Mouse (Mus musculus): ENCODE data around the gene Icam5. TPM values are rescaled to one million over a fixed set of nuclear protein-coding genes. Genes with fewer than 3 reads are reported as not detected.

Gene Icam5
- polyA plus RNA-seq, 1 experiment, result 0.34 TPM

GRCm38 (mm10) chr9:21021363-21021762, 10.5 kb upstream of the Icam5 start:
- no peak for TF ChIP-seq CTCF (conservative IDR thresholded peaks at IDR 0.05; ENCODE audit: insufficient read depth, insufficient read length, low read depth, low read length)
- TF ChIP-seq POLR2A (IDR thresholded peaks at IDR 0.05; ENCODE audit: low read depth, low read length), result no peak
- DNase-seq, result no peak
- H3K4me3 ChIP-seq (ENCODE audit: insufficient read depth, low read depth, low read length), result no peak overlapping the region
- H3K4me1 ChIP-seq (ENCODE audit: control insufficient read depth, insufficient read depth, low read length), result no peaks in the 10 kb centered on the region
- 80% methylated on average over 3 of the region's 3 CpGs for WGBS
- no peak overlapping the region for H3K27ac ChIP-seq (ENCODE audit: insufficient read depth, low read depth, low read length)
- H3K27me3 ChIP-seq (replicated peaks; ENCODE audit: control insufficient read depth, insufficient read depth, low read length), result no peaks in the 10 kb centered on the region
- no peaks in the 10 kb centered on the region for H3K36me3 ChIP-seq (ENCODE audit: control insufficient read depth, insufficient read depth, low read length)

- Histone ChIP-seq H3K4me1 (ENCODE audit: control insufficient read depth, insufficient read depth, low read length) (no peaks in the 10 kb centered on the region), H3K4me3 (ENCODE audit: insufficient read depth, low read depth, low read length) (no peak overlapping the region), H3K36me3 (ENCODE audit: control insufficient read depth, insufficient read depth, low read length) (no peaks in the 10 kb centered on the region), H3K27ac (ENCODE audit: insufficient read depth, low read depth, low read length) (no peak overlapping the region), H3K27me3 (replicated peaks; ENCODE audit: control insufficient read depth, insufficient read depth, low read length) (no peaks in the 10 kb centered on the region)
- 65% methylated on average over 6 of the region's 6 CpGs for WGBS
- no peak for TF ChIP-seq CTCF (conservative IDR thresholded peaks at IDR 0.05; ENCODE audit: insufficient read depth, insufficient read length, low read depth, low read length)
- no peak for TF ChIP-seq POLR2A (IDR thresholded peaks at IDR 0.05; ENCODE audit: low read depth, low read length)
- DNase-seq, result no peak
These were observed 9.6 kb upstream of the Icam5 start for GRCm38 (mm10) chr9:21022288-21022687.

- Histone ChIP-seq H3K27me3 (replicated peaks; ENCODE audit: control insufficient read depth, insufficient read depth, low read length) (no peaks in the 10 kb centered on the region), H3K4me1 (ENCODE audit: control insufficient read depth, insufficient read depth, low read length) (no peaks in the 10 kb centered on the region), H3K36me3 (ENCODE audit: control insufficient read depth, insufficient read depth, low read length) (no peaks in the 10 kb centered on the region), H3K27ac (ENCODE audit: insufficient read depth, low read depth, low read length) (no peak overlapping the region), H3K4me3 (ENCODE audit: insufficient read depth, low read depth, low read length) (no peak overlapping the region)
- TF ChIP-seq POLR2A (IDR thresholded peaks at IDR 0.05; ENCODE audit: low read depth, low read length) (no peak), CTCF (conservative IDR thresholded peaks at IDR 0.05; ENCODE audit: insufficient read depth, insufficient read length, low read depth, low read length) (peak; percentile 39; the same call in 1 of the 2 replicates)
- no peak for DNase-seq
- WGBS, result 86% methylated on average over 1 of the region's 1 CpGs
These were observed 9.1 kb upstream of the Icam5 start for GRCm38 (mm10) chr9:21022726-21023125.

- no peak for DNase-seq
- no peak overlapping the region for H3K27ac ChIP-seq (ENCODE audit: insufficient read depth, low read depth, low read length)
- H3K36me3 ChIP-seq (ENCODE audit: control insufficient read depth, insufficient read depth, low read length), result no peaks in the 10 kb centered on the region
- 81% methylated on average over 19 of the region's 19 CpGs for WGBS
- H3K27me3 ChIP-seq (replicated peaks; ENCODE audit: control insufficient read depth, insufficient read depth, low read length), result no peaks in the 10 kb centered on the region
- TF ChIP-seq CTCF (conservative IDR thresholded peaks at IDR 0.05; ENCODE audit: insufficient read depth, insufficient read length, low read depth, low read length) (no peak), POLR2A (IDR thresholded peaks at IDR 0.05; ENCODE audit: low read depth, low read length) (no peak)
- no peak overlapping the region for H3K4me3 ChIP-seq (ENCODE audit: insufficient read depth, low read depth, low read length)
- H3K4me1 ChIP-seq (ENCODE audit: control insufficient read depth, insufficient read depth, low read length), result peaks cover 4% of the 10 kb centered on the region; the same call in 1 of the 2 replicates
These were observed 6.5 kb upstream of the Icam5 start for GRCm38 (mm10) chr9:21025258-21025810.

- 88% methylated on average over 12 of the region's 12 CpGs for WGBS
- H3K4me1 ChIP-seq (ENCODE audit: control insufficient read depth, insufficient read depth, low read length), result peaks cover 4% of the 10 kb centered on the region; the same call in 1 of the 2 replicates
- no peak overlapping the region for H3K27ac ChIP-seq (ENCODE audit: insufficient read depth, low read depth, low read length)
- TF ChIP-seq CTCF (conservative IDR thresholded peaks at IDR 0.05; ENCODE audit: insufficient read depth, insufficient read length, low read depth, low read length) (no peak), POLR2A (IDR thresholded peaks at IDR 0.05; ENCODE audit: low read depth, low read length) (no peak)
- H3K27me3 ChIP-seq (replicated peaks; ENCODE audit: control insufficient read depth, insufficient read depth, low read length), result no peaks in the 10 kb centered on the region
- no peak overlapping the region for H3K4me3 ChIP-seq (ENCODE audit: insufficient read depth, low read depth, low read length)
- no peak for DNase-seq
- H3K36me3 ChIP-seq (ENCODE audit: control insufficient read depth, insufficient read depth, low read length), result no peaks in the 10 kb centered on the region
These were observed 5.0 kb upstream of the Icam5 start for GRCm38 (mm10) chr9:21026849-21027248.

- no peak overlapping the region for H3K4me3 ChIP-seq (ENCODE audit: insufficient read depth, low read depth, low read length)
- no peaks in the 10 kb centered on the region for H3K27me3 ChIP-seq (replicated peaks; ENCODE audit: control insufficient read depth, insufficient read depth, low read length)
- no peak overlapping the region for H3K27ac ChIP-seq (ENCODE audit: insufficient read depth, low read depth, low read length)
- DNase-seq, result no peak
- TF ChIP-seq CTCF (conservative IDR thresholded peaks at IDR 0.05; ENCODE audit: insufficient read depth, insufficient read length, low read depth, low read length) (no peak), POLR2A (IDR thresholded peaks at IDR 0.05; ENCODE audit: low read depth, low read length) (no peak)
- peaks cover 4% of the 10 kb centered on the region; the same call in 1 of the 2 replicates for H3K4me1 ChIP-seq (ENCODE audit: control insufficient read depth, insufficient read depth, low read length)
- no peaks in the 10 kb centered on the region for H3K36me3 ChIP-seq (ENCODE audit: control insufficient read depth, insufficient read depth, low read length)
- 75% methylated on average over 8 of the region's 8 CpGs for WGBS
These were observed 4.0 kb upstream of the Icam5 start for GRCm38 (mm10) chr9:21027774-21028290.

GRCm38 (mm10) chr9:21028560-21029110, 3.2 kb upstream of the Icam5 start:
- Histone ChIP-seq H3K4me1 (ENCODE audit: control insufficient read depth, insufficient read depth, low read length) (peaks cover 4% of the 10 kb centered on the region; the same call in 1 of the 2 replicates), H3K4me3 (ENCODE audit: insufficient read depth, low read depth, low read length) (no peak overlapping the region), H3K27me3 (replicated peaks; ENCODE audit: control insufficient read depth, insufficient read depth, low read length) (no peaks in the 10 kb centered on the region), H3K36me3 (ENCODE audit: control insufficient read depth, insufficient read depth, low read length) (no peaks in the 10 kb centered on the region), H3K27ac (ENCODE audit: insufficient read depth, low read depth, low read length) (no peak overlapping the region)
- TF ChIP-seq POLR2A (IDR thresholded peaks at IDR 0.05; ENCODE audit: low read depth, low read length) (no peak), CTCF (conservative IDR thresholded peaks at IDR 0.05; ENCODE audit: insufficient read depth, insufficient read length, low read depth, low read length) (no peak)
- no peak for DNase-seq
- 77% methylated on average over 6 of the region's 6 CpGs for WGBS
